Comparison of ENCODE assay signal across 9 mouse cellular contexts in genomic region chr1:187651688-187652241, GRCm38 (mm10). TPM values are rescaled to one million over a fixed set of nuclear protein-coding genes. Genes with fewer than 3 reads are reported as not detected.
DNase-seq lines count a peak whose midpoint lies in the region; ATAC-seq and TF ChIP-seq lines count a peak whose summit lies in the region.
"Had no signal": no experiment of that assay in that cellular context is flagged by ENCODE, and none has a peak within 500 bp of the region (broad histone marks: within the 10 kb centered on the region; RNA-seq: fewer than 3 reads in every experiment).

No protein-coding gene starts in this region.

- H3K4me3 ChIP-seq in embryonic facial prominence, embryonic 14.5 days (ENCODE audit: low read depth, low read length), result peak overlapping the region; percentile 56
- H3K4me3 ChIP-seq in liver, embryonic 14.5 days (ENCODE audit: insufficient read depth in 1 of 2, low read depth in 2 of 2, low read length in 2 of 2), result peak overlapping the region; percentile 41 to 46

- peak; percentile 19 for DNase-seq in gastrocnemius, postnatal 14 days
- DNase-seq in gastrocnemius, postnatal 4 days (ENCODE audit: low spot score in 2 of 2), result no peak
- DNase-seq in embryonic facial prominence, embryonic 14.5 days (ENCODE audit: low spot score), result peak; percentile 74
- peak; percentile 13 for DNase-seq in heart, postnatal 25 days (ENCODE audit: low spot score)
- peak; percentile 28 to 42 for DNase-seq in layer of hippocampus, adult 18-20 months (ENCODE audit: low spot score in 2 of 2)
- no peak for DNase-seq in liver, embryonic 14.5 days (ENCODE audit: low read depth in 3 of 3, low spot score in 3 of 3)
- peak; percentile 64 for DNase-seq in retina, embryonic 14.5 days (ENCODE audit: low spot score)
- DNase-seq in spleen, postnatal 10 days (ENCODE audit: low spot score in 2 of 2), result no peak

- under 1% methylated on average over 29 of the region's 47 CpGs for WGBS in embryonic facial prominence, embryonic 14.5 days
- WGBS in liver, embryonic 14.5 days (ENCODE audit: insufficient replicate concordance), result under 1% methylated on average over 43 of the region's 47 CpGs

- no peak overlapping the region for H3K27ac ChIP-seq in embryonic facial prominence, embryonic 14.5 days (replicated peaks; ENCODE audit: low read depth, low read length)
- no peak overlapping the region for H3K27ac ChIP-seq in liver, embryonic 14.5 days

- H3K9me3 ChIP-seq in embryonic facial prominence, embryonic 14.5 days (ENCODE audit: control insufficient read depth, low read length), result no peaks in the 10 kb centered on the region
- H3K9me3 ChIP-seq in liver, embryonic 14.5 days (ENCODE audit: control insufficient read depth, low read length), result no peaks in the 10 kb centered on the region

- intact Hi-C loops in gastrocnemius, postnatal 14 days (cut with DNase I; ENCODE audit: low total_unique reads), result no loop called here
- intact Hi-C loops in heart, postnatal 25 days (cut with DNase I), result loop anchor here (5.0 kb wide), 1 partner anchor 46 kb away; no protein-coding TSS in a partner anchor

- no peaks in the 10 kb centered on the region for H3K36me3 ChIP-seq in embryonic facial prominence, embryonic 14.5 days (ENCODE audit: control insufficient read depth, insufficient read depth, low read length)
- no peaks in the 10 kb centered on the region for H3K36me3 ChIP-seq in liver, embryonic 14.5 days (replicated peaks; ENCODE audit: control insufficient read depth, insufficient read depth, low read depth)

- peak overlapping the region; percentile 98 for H3K4me2 ChIP-seq in embryonic facial prominence, embryonic 14.5 days (ENCODE audit: low read depth, low read length)
- H3K4me2 ChIP-seq in liver, embryonic 14.5 days (ENCODE audit: low read depth), result peak overlapping the region; percentile 45

- TF ChIP-seq EP300 in liver, embryonic 14.5 days (IDR thresholded peaks at IDR 0.05; ENCODE audit: low read depth), result no peak

- peak overlapping the region; percentile 77 for H3K9ac ChIP-seq in embryonic facial prominence, embryonic 14.5 days (ENCODE audit: low read depth, low read length)
- H3K9ac ChIP-seq in liver, embryonic 14.5 days (replicated peaks), result no peak overlapping the region

- peaks cover 9% of the 10 kb centered on the region; the same call in 1 of the 2 replicates for H3K4me1 ChIP-seq in embryonic facial prominence, embryonic 14.5 days (ENCODE audit: control insufficient read depth, insufficient read depth, low read length)
- H3K4me1 ChIP-seq in liver, embryonic 14.5 days (replicated peaks; ENCODE audit: control insufficient read depth in 2 of 2, insufficient read depth in 2 of 2, low read length in 1 of 2), result peaks cover 0 to 2% of the 10 kb centered on the region in 2 experiments; a peak in 1 of 4 replicates

- peaks cover 3% of the 10 kb centered on the region; the same call in 1 of the 2 replicates for H3K27me3 ChIP-seq in embryonic facial prominence, embryonic 14.5 days (replicated peaks; ENCODE audit: control insufficient read depth, insufficient read depth, low read length)
- H3K27me3 ChIP-seq in liver, embryonic 14.5 days (ENCODE audit: control insufficient read depth, insufficient read depth, low read length), result peaks cover 16% of the 10 kb centered on the region

- no peak for TF ChIP-seq CTCF in liver, embryonic 14.5 days (IDR thresholded peaks at IDR 0.05; ENCODE audit: low read depth)

- peak; percentile 86 for ATAC-seq in embryonic facial prominence, embryonic 14.5 days (ENCODE audit: low read depth)
- no peak for ATAC-seq in liver, embryonic 14.5 days (ENCODE audit: insufficient read depth)

RNA-seq across cellular contexts. Expression of gene Esrrg, which starts 43.2 kb away (rescaled TPM):
- total RNA-seq in gastrocnemius, postnatal 14 days (2021), result 10 to 100 TPM; 10.5 to 16.2 TPM
- total RNA-seq in gastrocnemius, postnatal 4 days (2021), result 1 to 10 TPM; 9.1 to 9.3 TPM
- polyA plus RNA-seq in embryonic facial prominence, embryonic 14.5 days (2014; fragmentation: Nextera tagmentation; extraction: Ambion mirVana), result 1.9 and 3.1 TPM in 2 replicates
- 10 to 100 TPM; 39.5 to 44.0 TPM for total RNA-seq in heart, postnatal 25 days (2021)
- total RNA-seq in layer of hippocampus, adult 18-20 months (2021), result 10 to 100 TPM; 13.2 to 15.8 TPM
- 0.03 and 0.05 TPM in 2 replicates for polyA plus RNA-seq in liver, embryonic 14.5 days (2012; rRNA removed)
- 0.03 and 0.05 TPM in 2 replicates for polyA plus RNA-seq in liver, embryonic 14.5 days (2014; fragmentation: Nextera tagmentation; extraction: Ambion mirVana)
- polyA plus RNA-seq: C2C12 had no signal

Comparison
In these comparisons a context has a peak if more than half of its experiments do, and no peak if none do; other contexts are left out.
1. DNase-seq: peak in gastrocnemius, postnatal 14 days (single experiment), embryonic facial prominence, embryonic 14.5 days (single experiment), heart, postnatal 25 days (single experiment), layer of hippocampus, adult 18-20 months (2 of 2) and retina, embryonic 14.5 days (single experiment); none in gastrocnemius, postnatal 4 days (0 of 2), liver, embryonic 14.5 days (0 of 3) and spleen, postnatal 10 days (0 of 2).